Mouse (Mus musculus) granulocyte monocyte progenitor cell, adult 5-6 weeks (primary cell): ENCODE measurements at regions not wholly inside any gene's neighbourhood (a gene's known extent, or its start where the extent isn't known, plus 50 kb on each side); places are given as distances from the start of the nearest gene placed in this dataset.

Source experiments
- ATAC-seq: replicated peaks from 2 replicates; pipeline ENCODE4 v1.8.0; 2016; ENCODE audit warnings: mild to moderate bottlenecking, moderate TSS enrichment, inconsistent platforms; ENCODE audit not compliant: poor library complexity, severe bottlenecking

- no peak for ATAC-seq
Measured at GRCm38 (mm10) chrX:11560550-11561276, 233.1 kb downstream of the H2al1j start.

GRCm38 (mm10) chrX:11565888-11566287 lies 238.3 kb downstream of the H2al1j start:
- ATAC-seq, result no peak

- ATAC-seq, result no peak
Measured at GRCm38 (mm10) chrX:11567827-11568226, 240.2 kb downstream of the H2al1j start.

GRCm38 (mm10) chrX:11568262-11568661 lies 240.6 kb downstream of the H2al1j start:
- ATAC-seq, result no peak

- ATAC-seq, result no peak
Measured at GRCm38 (mm10) chrX:11574354-11574753, 246.7 kb downstream of the H2al1j start.

GRCm38 (mm10) chrX:11575571-11575970 lies 247.9 kb downstream of the H2al1j start:
- no peak for ATAC-seq

- ATAC-seq, result no peak
Measured at GRCm38 (mm10) chrX:11576287-11576686, 248.7 kb downstream of the H2al1j start.

GRCm38 (mm10) chrX:11577294-11577693 lies 249.7 kb downstream of the H2al1j start:
- no peak for ATAC-seq

- peak; percentile 33; the same call in 1 of the 2 replicates for ATAC-seq
Measured at GRCm38 (mm10) chrX:11585353-11585752, 257.7 kb downstream of the H2al1j start.

- no peak for ATAC-seq
Measured at GRCm38 (mm10) chrX:11591391-11592187, 264.0 kb downstream of the H2al1j start.

GRCm38 (mm10) chrX:11594542-11594941 lies 266.9 kb downstream of the H2al1j start:
- no peak for ATAC-seq

- no peak for ATAC-seq
Measured at GRCm38 (mm10) chrX:11597548-11597947, 269.9 kb downstream of the H2al1j start.

GRCm38 (mm10) chrX:11614237-11614636 lies 286.6 kb downstream of the H2al1j start:
- ATAC-seq, result no peak

- peak; percentile 42 for ATAC-seq
Measured at GRCm38 (mm10) chrX:11621045-11621763, 293.6 kb downstream of the H2al1j start.

- no peak for ATAC-seq
Measured at GRCm38 (mm10) chrX:11626274-11626878, 298.8 kb downstream of the H2al1j start.

- ATAC-seq, result peak; percentile 78
Measured at GRCm38 (mm10) chrX:11629362-11629761, 301.7 kb downstream of the H2al1j start.

- peak; percentile 50; the same call in 1 of the 2 replicates for ATAC-seq
Measured at GRCm38 (mm10) chrX:11629906-11630305, 302.3 kb downstream of the H2al1j start.

GRCm38 (mm10) chrX:11631186-11631913 lies 303.7 kb downstream of the H2al1j start:
- ATAC-seq, result peak; percentile 61

GRCm38 (mm10) chrX:11632011-11632410 lies 304.4 kb downstream of the H2al1j start:
- ATAC-seq, result no peak

- peak; percentile 56; the same call in 1 of the 2 replicates for ATAC-seq
Measured at GRCm38 (mm10) chrX:11633823-11634222, 306.2 kb downstream of the H2al1j start.
